Mouse (Mus musculus) liver, postnatal 0 days (tissue): Measurements from ENCODE around the gene Snapc4.

ENCODE experiments used
- CTCF ChIP-seq: sonication (generic); IDR thresholded peaks from 2 replicates; pipeline ENCODE4 v1.5.1; 2016; ENCODE audit warnings: antibody characterized with exemption, low read depth
- EP300 ChIP-seq: IDR thresholded peaks from 2 replicates; pipeline ENCODE4 v1.6.1; 2016; ENCODE audit warnings: antibody characterized with exemption, low read depth, mild to moderate bottlenecking

DNA sequence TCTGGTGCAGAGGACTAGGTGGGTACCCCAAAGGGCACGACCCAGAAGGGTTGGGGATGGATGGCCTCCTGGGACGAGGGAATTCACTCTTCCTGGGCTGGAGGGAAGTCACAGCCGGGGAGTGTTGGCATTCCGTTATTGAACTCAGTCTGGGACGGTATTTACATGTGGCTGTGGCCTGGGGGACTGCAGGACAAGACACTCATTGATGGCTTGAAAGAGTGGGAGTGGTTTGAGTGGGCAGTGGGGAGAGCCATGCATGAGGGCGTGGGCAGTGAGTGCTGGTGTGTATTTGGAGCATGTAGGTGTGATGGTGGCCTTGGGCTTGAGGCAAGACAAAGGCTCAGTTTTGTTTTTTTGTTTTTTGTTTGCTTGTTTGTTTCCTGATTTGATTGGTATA lies 49.8 kb downstream of the Snapc4 start:
- TF ChIP-seq CTCF (no peak), EP300 (no peak)
